Mouse (Mus musculus): Measurements from ENCODE around the gene Limd2. TPM values are rescaled to one million over a fixed set of nuclear protein-coding genes. Genes with fewer than 3 reads are reported as not detected.

Limd2 gene
- total and polyA plus RNA-seq, 3 experiments = 275 to 563 (median 367) TPM

DNA sequence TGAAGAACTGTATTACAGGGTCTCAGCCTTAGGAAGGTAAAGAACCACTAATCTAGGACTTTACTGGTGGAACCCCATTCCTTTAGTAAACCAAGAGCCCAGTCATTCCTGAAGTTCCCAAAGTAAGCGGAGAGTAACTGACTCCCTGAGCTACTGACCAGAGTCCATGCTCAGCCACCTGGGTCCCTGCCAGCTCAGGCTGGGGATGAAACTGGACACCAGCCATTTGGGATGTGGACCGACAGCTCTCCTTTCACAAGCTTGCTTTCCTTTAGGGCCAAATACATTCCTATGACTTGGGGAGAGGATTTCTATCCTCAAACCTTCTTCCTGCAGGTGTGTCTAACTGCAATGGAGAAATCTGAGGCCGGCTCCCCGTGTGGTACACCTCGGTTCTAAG is 13.7 kb upstream of the Limd2 start:
- peaks cover 4% of the 10 kb centered on the region for H3K9me3 ChIP-seq (replicated peaks; ENCODE audit: low read length)
- H3K4me3 ChIP-seq (replicated peaks in 1 of 3; ENCODE audit: low read depth in 2 of 3, low read length in 2 of 3, poor library complexity in 1 of 3) = no peak overlapping the region
- H3K27me3 ChIP-seq (replicated peaks) = no peaks in the 10 kb centered on the region
- H3K79me2 ChIP-seq (replicated peaks; ENCODE audit: control insufficient read depth, extremely low read depth, insufficient read depth, poor library complexity, severe bottlenecking) = no peaks in the 10 kb centered on the region
- dilution Hi-C loops (cut with MboI; ENCODE audit: extremely low pct_ligation_motif_present, extremely low pct_unique_long_range_greater_than_20kb, low sequenced_read_pairs) = no loop called here
- in situ Hi-C loops (cut with MboI; ENCODE audit: low pct_ligation_motif_present, low pct_unique_long_range_greater_than_20kb, low sequenced_read_pairs) = no loop called here
- TF ChIP-seq KAT2A (IDR thresholded peaks at IDR 0.05; ENCODE audit: insufficient replicate concordance, low read length) (no peak), GABPA (IDR thresholded peaks at IDR 0.05; ENCODE audit: insufficient replicate concordance, low read depth, low read length) (no peak), USF2 (conservative IDR thresholded peaks at IDR 0.05; ENCODE audit: low read depth, low read length) (no peak)
- H3K4me1 ChIP-seq (ENCODE audit: control insufficient read depth in 1 of 2, insufficient read depth in 2 of 2) = peaks cover 0 to 13% of the 10 kb centered on the region in 2 experiments; a peak in 2 of 4 replicates
- DNase-seq (ENCODE audit: extremely low read depth) = no peak
- H3K27ac ChIP-seq (ENCODE audit: insufficient read depth, low read depth) = no peak overlapping the region
- H3K9ac ChIP-seq (ENCODE audit: insufficient read depth, low read depth) = no peak overlapping the region
- no peak overlapping the region for H3K4me2 ChIP-seq (ENCODE audit: insufficient read depth, low read depth, poor library complexity, severe bottlenecking)
- peaks cover 11 to 60% of the 10 kb centered on the region in 2 experiments for H3K36me3 ChIP-seq (replicated peaks in 1 of 2; ENCODE audit: control insufficient read depth in 1 of 2, insufficient read depth in 1 of 2, low read length in 1 of 2)

DNA sequence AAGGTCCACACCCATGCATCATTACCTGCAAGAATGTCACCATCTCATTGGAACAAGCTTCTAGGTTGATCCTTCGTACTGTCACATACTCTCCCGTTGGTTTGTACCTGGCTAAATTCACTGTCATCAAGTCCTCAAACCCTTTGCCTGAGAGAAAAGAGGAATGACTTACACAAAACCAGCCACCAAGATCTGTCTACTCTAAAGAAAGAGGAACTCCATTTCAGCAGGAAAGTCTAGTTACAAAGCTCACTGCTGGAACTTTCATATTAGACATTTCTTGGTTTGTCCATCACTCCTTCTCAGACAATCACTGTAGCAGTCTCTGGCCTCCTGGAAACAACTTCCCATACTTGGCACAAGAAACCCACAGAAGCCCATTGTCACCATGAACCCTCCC is 12.6 kb upstream of the Limd2 start:
- no peak overlapping the region for H3K4me3 ChIP-seq (replicated peaks in 1 of 3; ENCODE audit: low read depth in 2 of 3, low read length in 2 of 3, poor library complexity in 1 of 3)
- no peak overlapping the region for H3K27ac ChIP-seq (ENCODE audit: insufficient read depth, low read depth)
- in situ Hi-C loops (cut with MboI; ENCODE audit: low pct_ligation_motif_present, low pct_unique_long_range_greater_than_20kb, low sequenced_read_pairs) = no loop called here
- peaks cover 4% of the 10 kb centered on the region for H3K9me3 ChIP-seq (replicated peaks; ENCODE audit: low read length)
- dilution Hi-C loops (cut with MboI; ENCODE audit: extremely low pct_ligation_motif_present, extremely low pct_unique_long_range_greater_than_20kb, low sequenced_read_pairs) = no loop called here
- TF ChIP-seq USF2 (conservative IDR thresholded peaks at IDR 0.05; ENCODE audit: low read depth, low read length) (no peak), MAX (IDR thresholded peaks at IDR 0.05; ENCODE audit: low read length) (no peak), CHD1 (IDR thresholded peaks at IDR 0.05; ENCODE audit: low read depth, low read length) (no peak), ZMIZ1 (IDR thresholded peaks at IDR 0.05; ENCODE audit: low read depth, low read length) (no peak), RCOR1 (conservative IDR thresholded peaks at IDR 0.05; ENCODE audit: low read depth, low read length) (no peak), ZC3H11A (IDR thresholded peaks at IDR 0.05; ENCODE audit: low read depth, low read length) (no peak), POLR2A (IDR thresholded peaks at IDR 0.05; ENCODE audit: low read depth, low read length) (no peak), JUN (IDR thresholded peaks at IDR 0.05; ENCODE audit: insufficient read depth, low read depth, low read length) (no peak)
- no peak overlapping the region for H3K9ac ChIP-seq (ENCODE audit: insufficient read depth, low read depth)
- no peaks in the 10 kb centered on the region for H3K27me3 ChIP-seq (replicated peaks)
- DNase-seq (ENCODE audit: extremely low read depth) = no peak
- no peak overlapping the region for H3K4me2 ChIP-seq (ENCODE audit: insufficient read depth, low read depth, poor library complexity, severe bottlenecking)
- peaks cover 13 to 61% of the 10 kb centered on the region in 2 experiments for H3K36me3 ChIP-seq (replicated peaks in 1 of 2; ENCODE audit: control insufficient read depth in 1 of 2, insufficient read depth in 1 of 2, low read length in 1 of 2)
- peaks cover 0 to 13% of the 10 kb centered on the region in 2 experiments; a peak in 1 of 4 replicates for H3K4me1 ChIP-seq (ENCODE audit: control insufficient read depth in 1 of 2, insufficient read depth in 2 of 2)
- H3K79me2 ChIP-seq (replicated peaks; ENCODE audit: control insufficient read depth, extremely low read depth, insufficient read depth, poor library complexity, severe bottlenecking) = no peaks in the 10 kb centered on the region

DNA sequence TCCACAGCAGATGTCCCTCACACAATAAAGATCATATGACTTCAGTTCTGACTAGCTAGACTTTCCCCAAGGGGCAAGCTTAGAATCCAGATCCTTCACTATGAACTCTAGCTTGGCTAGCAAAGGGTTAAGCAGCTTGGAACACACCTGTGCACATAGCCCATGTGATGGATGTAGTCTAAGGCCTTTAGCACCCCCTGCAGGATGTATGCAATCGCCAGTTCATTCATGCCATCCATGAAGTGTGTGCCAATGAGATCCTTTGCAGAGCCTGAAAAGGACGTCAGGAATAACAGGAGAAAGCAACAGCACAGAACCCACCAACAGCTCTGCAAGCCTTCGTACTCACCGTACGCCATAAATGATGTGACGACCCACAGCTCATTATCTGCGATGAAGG is 10.1 kb upstream of the Limd2 start:
- in situ Hi-C loops (cut with MboI; ENCODE audit: low pct_ligation_motif_present, low pct_unique_long_range_greater_than_20kb, low sequenced_read_pairs) (no loop called here), dilution Hi-C loops (cut with MboI; ENCODE audit: extremely low pct_ligation_motif_present, extremely low pct_unique_long_range_greater_than_20kb, low sequenced_read_pairs) (no loop called here)
- peaks cover 0 to 31% of the 10 kb centered on the region in 2 experiments; a peak in 2 of 4 replicates for H3K4me1 ChIP-seq (ENCODE audit: control insufficient read depth in 1 of 2, insufficient read depth in 2 of 2)
- no peak overlapping the region for H3K27ac ChIP-seq (ENCODE audit: insufficient read depth, low read depth)
- TF ChIP-seq MXI1 (IDR thresholded peaks at IDR 0.05; ENCODE audit: low read depth, low read length) = no peak
- 0 out of 2 replicates have a peak, but pooled peaks have one; percentile 16 for TF ChIP-seq TCF12 (IDR thresholded peaks at IDR 0.05; ENCODE audit: low read depth, low read length)
- TF ChIP-seq CTCF (conservative IDR thresholded peaks at IDR 0.05 in 1 of 2, IDR thresholded peaks at IDR 0.05 in 1 of 2; ENCODE audit: low read depth in 2 of 2, low read length in 2 of 2) = peak; percentile 60 to 85; a peak in 3 of 4 replicates
- peak; percentile 90 for TF ChIP-seq MYC (IDR thresholded peaks at IDR 0.05; ENCODE audit: low read depth, low read length)
- TF ChIP-seq USF2 (conservative IDR thresholded peaks at IDR 0.05; ENCODE audit: low read depth, low read length) = 0 out of 2 replicates have a peak, but pooled peaks have one; percentile 8
- no peak for TF ChIP-seq GABPA (IDR thresholded peaks at IDR 0.05; ENCODE audit: insufficient replicate concordance, low read depth, low read length)
- TF ChIP-seq SMC3 (IDR thresholded peaks at IDR 0.05; ENCODE audit: low read depth, low read length) = peak; percentile 82
- no peak for TF ChIP-seq HCFC1 (IDR thresholded peaks at IDR 0.05; ENCODE audit: low read depth, low read length)
- no peak for TF ChIP-seq TBP (conservative IDR thresholded peaks at IDR 0.05; ENCODE audit: low read depth, low read length)
- TF ChIP-seq RAD21 (IDR thresholded peaks at IDR 0.05; ENCODE audit: low read depth, low read length) = peak; percentile 84
- TF ChIP-seq USF1 (IDR thresholded peaks at IDR 0.05; ENCODE audit: low read depth, low read length) = peak; percentile 7; the same call in 1 of the 2 replicates
- H3K36me3 ChIP-seq (replicated peaks in 1 of 2; ENCODE audit: control insufficient read depth in 1 of 2, insufficient read depth in 1 of 2, low read length in 1 of 2) = peaks cover 29 to 75% of the 10 kb centered on the region in 2 experiments
- DNase-seq (ENCODE audit: extremely low read depth) = peak; percentile 79
- no peak overlapping the region for H3K9ac ChIP-seq (ENCODE audit: insufficient read depth, low read depth)
- H3K4me2 ChIP-seq (ENCODE audit: insufficient read depth, low read depth, poor library complexity, severe bottlenecking) = no peak overlapping the region
- H3K79me2 ChIP-seq (replicated peaks; ENCODE audit: control insufficient read depth, extremely low read depth, insufficient read depth, poor library complexity, severe bottlenecking) = no peaks in the 10 kb centered on the region
- peaks cover 4% of the 10 kb centered on the region for H3K9me3 ChIP-seq (replicated peaks; ENCODE audit: low read length)
- H3K4me3 ChIP-seq (replicated peaks in 1 of 3; ENCODE audit: low read depth in 2 of 3, low read length in 2 of 3, poor library complexity in 1 of 3) = no peak overlapping the region
- no peaks in the 10 kb centered on the region for H3K27me3 ChIP-seq (replicated peaks)
